Mouse (Mus musculus) fibroblast of lung, adult 2 months (primary cell): ENCODE results near the gene Clec5a.
"Not testable (repeated sequence)": the region's sequence is repeated elsewhere in the genome, so short reads cannot be mapped to it uniquely, and the experiment has no call there.

Experiments used
- DNase-seq: peaks from one replicate; pipeline ENCODE4 v3.0.0-alpha.2; 2011; ENCODE audit warnings: low read depth

Clec5a gene

GRCm38 (mm10) chr6:40585645-40586044 is at the start of gene Clec5a:
Gene Clec5a (minus strand): TSS chr6:40585821.
- no peak for DNase-seq

- DNase-seq = no peak
Measured at GRCm38 (mm10) chr6:40634640-40635071, 49.0 kb upstream of the Clec5a start.

DNA sequence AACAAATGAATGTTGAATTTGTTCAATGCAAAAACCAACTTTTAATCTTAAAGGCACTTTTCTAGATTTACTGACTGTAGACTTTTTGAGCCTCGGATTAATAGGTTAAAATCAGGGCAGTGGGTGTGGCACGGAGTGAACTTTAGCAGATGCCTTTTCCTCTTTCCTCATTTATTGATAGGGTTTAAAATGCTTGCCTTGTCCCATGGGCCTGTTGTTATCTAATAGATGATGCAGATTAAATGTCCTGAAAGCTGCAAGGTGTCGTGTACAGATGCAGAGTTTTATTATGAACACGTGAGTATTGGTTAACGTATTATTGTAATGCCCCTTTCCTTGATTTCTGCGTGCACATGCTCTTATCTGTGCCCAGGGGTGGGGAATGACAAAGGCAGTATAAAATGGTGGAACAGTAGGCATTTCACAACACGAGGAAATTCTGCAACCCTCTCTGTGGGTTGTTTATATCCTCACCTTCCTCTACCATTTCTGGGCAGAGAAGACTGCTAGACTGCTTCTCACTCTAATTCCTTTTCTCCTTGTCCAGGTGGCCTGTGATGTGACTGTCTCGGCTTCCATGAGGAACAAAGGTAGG is 42.9 kb upstream of the Clec5a start, which contains the start of gene Mgam:
Gene Mgam (plus strand): TSS at position 426 of the 595 bp plus-strand sequence.
- no peak for DNase-seq

DNA sequence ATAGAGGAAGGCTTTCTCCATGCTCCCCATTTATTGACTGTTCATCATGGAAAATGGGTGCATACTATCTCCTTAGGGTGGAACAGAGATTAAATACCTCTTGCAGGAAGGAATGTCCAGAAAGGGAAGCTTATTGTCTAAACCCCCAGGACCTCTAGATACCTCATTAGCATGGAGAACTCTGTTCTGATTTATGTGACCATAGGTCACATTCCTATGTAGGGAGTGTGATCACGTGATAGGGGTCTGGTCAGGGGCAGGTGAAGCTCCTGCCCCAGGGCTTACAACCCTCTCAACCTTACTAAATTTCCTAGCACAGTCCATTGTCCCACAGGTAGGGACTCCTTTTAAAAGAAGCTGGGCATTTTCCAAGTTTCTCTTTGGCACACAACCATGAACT is 40.5 kb upstream of the Clec5a start:
- no peak for DNase-seq

- peak; percentile 9 for DNase-seq
Measured at GRCm38 (mm10) chr6:40617965-40618364, 32.3 kb upstream of the Clec5a start.

GRCm38 (mm10) chr6:40613260-40613852 is 27.7 kb upstream of the Clec5a start, which contains the start of gene Tas2r138:
Gene Tas2r138 (minus strand): TSS chr6:40613310.
- no peak for DNase-seq

- DNase-seq = no peak
Measured at GRCm38 (mm10) chr6:40610244-40610643, 24.6 kb upstream of the Clec5a start.

DNA sequence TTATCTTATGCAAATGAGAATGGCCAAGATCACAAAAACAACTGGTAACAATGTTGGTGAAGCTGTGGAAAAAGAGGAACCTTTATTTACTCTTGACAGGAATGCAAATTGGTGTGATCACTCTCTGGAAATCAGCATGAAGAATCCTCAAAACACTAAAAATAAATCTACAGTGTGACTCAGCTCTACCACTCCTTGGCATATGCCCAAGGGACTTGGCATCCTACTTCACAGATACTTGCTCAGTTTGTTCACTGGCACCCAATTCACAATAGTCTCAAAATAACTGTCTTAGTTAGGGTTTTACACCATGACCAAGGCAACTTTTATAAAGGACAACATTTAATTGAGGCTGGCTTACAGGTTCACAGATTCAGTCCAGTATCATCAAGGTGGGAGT is 21.8 kb upstream of the Clec5a start:
- DNase-seq = no peak

DNA sequence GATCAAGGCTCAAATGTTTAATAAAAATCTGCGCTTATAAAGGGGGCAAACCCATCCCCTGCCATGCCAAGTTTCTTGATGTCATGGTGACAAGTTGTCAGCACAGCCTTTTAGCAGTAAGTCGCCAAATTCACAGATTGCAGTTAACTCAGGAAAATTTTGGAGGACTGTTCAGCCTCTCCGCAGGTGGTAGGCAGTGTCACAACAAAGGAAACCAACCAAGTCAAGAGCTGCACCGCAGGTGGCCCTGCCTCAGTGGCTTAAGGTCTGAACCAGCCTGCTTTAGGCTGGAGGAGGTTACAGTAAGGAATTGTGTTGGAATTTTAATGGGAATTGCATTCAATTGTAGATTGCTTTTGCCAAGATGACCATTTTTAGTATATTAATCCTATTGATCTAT is 12.9 kb upstream of the Clec5a start:
- DNase-seq = not testable (repeated sequence)

- no peak for DNase-seq
Measured at GRCm38 (mm10) chr6:40594804-40595550, 9.4 kb upstream of the Clec5a start.

DNA sequence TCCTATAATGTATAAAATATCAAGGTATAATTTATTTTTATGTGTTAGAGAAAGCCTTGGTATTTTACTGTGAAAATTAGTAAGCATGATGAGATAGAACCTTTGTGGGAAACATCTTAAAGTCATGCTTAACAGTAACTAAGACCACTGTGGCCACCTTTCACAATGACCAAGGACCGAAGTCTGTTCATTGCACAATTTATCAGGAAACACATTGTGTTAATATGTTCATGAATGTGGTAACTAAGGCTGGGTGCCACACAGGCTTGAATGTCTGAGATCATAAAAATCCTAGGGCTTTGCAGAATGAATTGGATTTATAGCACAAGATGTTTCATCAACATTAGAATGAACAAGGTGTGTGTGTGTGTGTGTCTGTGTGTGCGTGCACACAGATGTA is 2.7 kb upstream of the Clec5a start:
- no peak for DNase-seq

GRCm38 (mm10) chr6:40584336-40584735 is 1.3 kb downstream of the Clec5a start:
- DNase-seq = no peak

GRCm38 (mm10) chr6:40576305-40576704 is 9.3 kb downstream of the Clec5a start:
- DNase-seq = no peak

GRCm38 (mm10) chr6:40573618-40574017 is 12.0 kb downstream of the Clec5a start:
- no peak for DNase-seq

GRCm38 (mm10) chr6:40569187-40569586 is 16.4 kb downstream of the Clec5a start, which contains the start of gene Olfr460:
Gene Olfr460 (plus strand): TSS chr6:40569487.
- no peak for DNase-seq

DNA sequence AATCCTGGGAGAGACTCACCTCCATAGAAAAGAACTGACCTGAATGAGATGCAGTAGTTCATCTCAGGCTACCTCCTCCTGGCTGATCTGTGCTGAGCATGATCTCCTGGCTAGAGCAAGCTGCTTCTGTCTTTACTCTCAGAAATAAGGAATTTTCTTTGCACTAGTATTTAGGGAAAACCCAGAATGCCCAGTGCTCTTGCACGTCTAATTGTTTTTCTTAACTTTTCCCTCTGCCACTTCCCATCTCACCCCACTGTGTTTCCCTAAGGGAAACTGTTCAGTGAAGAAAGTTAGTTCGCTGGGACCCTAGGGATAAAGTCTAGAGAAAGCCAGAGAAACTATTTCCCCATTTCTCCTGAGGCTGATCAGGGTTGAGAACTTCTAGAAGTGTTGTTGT is 30.7 kb downstream of the Clec5a start, which contains the start of gene Olfr461:
Gene Olfr461 (minus strand): TSS at position 101 of the 400 bp plus-strand sequence.
- no peak for DNase-seq

- DNase-seq = no peak
Measured at GRCm38 (mm10) chr6:40544690-40545089, 40.9 kb downstream of the Clec5a start.
